Mouse (Mus musculus) embryonic facial prominence, embryonic 12.5 days (tissue): ENCODE results near the gene Tmem140. TPM values are rescaled to one million over a fixed set of nuclear protein-coding genes. Genes with fewer than 3 reads are reported as not detected.

Experiments used
- ATAC-seq: fragments of 200-750 bp; cut with Nextera tagmentation; 2 replicates; pipeline ENCODE4 v1.8.0; 2017; ENCODE audit not compliant: insufficient number of reproducible peaks, insufficient read depth, low FRiP score, low TSS enrichment
- H3K27ac ChIP-seq: fragments of 300-500 bp; sonication (generic); 2 replicates; pipeline ENCODE4 v1.5.1; 2016; ENCODE audit warnings: mild to moderate bottlenecking
- H3K27me3 ChIP-seq: fragments of 300-500 bp; sonication (generic); 2 replicates; pipeline ENCODE4 v1.6.1; 2016; ENCODE audit warnings: mild to moderate bottlenecking, moderate library complexity
- H3K36me3 ChIP-seq: fragments of 300-500 bp; sonication (generic); 2 replicates; pipeline ENCODE4 v1.6.1; 2016; ENCODE audit warnings: mild to moderate bottlenecking
- H3K4me1 ChIP-seq: fragments of 300-500 bp; sonication (generic); 2 replicates; pipeline ENCODE4 v1.6.1; 2016
- H3K4me2 ChIP-seq: fragments of 300-500 bp; sonication (generic); replicated peaks from 2 replicates; pipeline ENCODE4 v1.6.1; 2016; ENCODE audit warnings: mild to moderate bottlenecking, moderate library complexity
- H3K4me3 ChIP-seq: fragments of 300-500 bp; sonication (generic); 2 replicates; pipeline ENCODE4 v1.5.1; 2016; ENCODE audit warnings: mild to moderate bottlenecking
- H3K9ac ChIP-seq: fragments of 300-500 bp; sonication (generic); 2 replicates; pipeline ENCODE4 v1.6.1; 2016; ENCODE audit warnings: mild to moderate bottlenecking, moderate library complexity
- H3K9me3 ChIP-seq: fragments of 300-500 bp; sonication (generic); 2 replicates; pipeline ENCODE4 v1.6.1; 2016; ENCODE audit warnings: mild to moderate bottlenecking, moderate library complexity
- WGBS: fragments of 180-500 bp; shearing (Covaris S2); methylation state at CpG from one replicate; pipeline ENCODE4 v1.1.7; 2016; 5-methylcytosine and 5-hydroxymethylcytosine counted together
- polyA plus RNA-seq: library from polyadenylated mRNA; unstranded; fragments of >200 nt; fragmentation: Nextera tagmentation; extraction: Ambion mirVana; gene quantifications from 2 replicates; pipeline ENCODE4 v1.2.1, GENCODE M21; 2016

Tmem140 gene
- polyA plus RNA-seq, 1 experiment from 2014 or later = 2.6 TPM

GRCm38 (mm10) chr6:34914462-34914861 is 51.5 kb downstream of the Tmem140 start:
- no peak for ATAC-seq
- Histone ChIP-seq H3K27ac (no peak overlapping the region), H3K36me3 (no peaks in the 10 kb centered on the region), H3K4me3 (no peak overlapping the region), H3K27me3 (no peaks in the 10 kb centered on the region), H3K4me1 (peaks cover 6% of the 10 kb centered on the region), H3K9me3 (no peaks in the 10 kb centered on the region), H3K4me2 (no peak overlapping the region), H3K9ac (no peak overlapping the region)
- 82% methylated on average over 3 of the region's 3 CpGs for WGBS

- H3K4me2 ChIP-seq = no peak overlapping the region
- no peak overlapping the region for H3K9ac ChIP-seq
- no peak overlapping the region for H3K27ac ChIP-seq
- no peaks in the 10 kb centered on the region for H3K9me3 ChIP-seq
- WGBS = 56% methylated on average over 7 of the region's 7 CpGs
- H3K4me1 ChIP-seq = peaks cover 3% of the 10 kb centered on the region
- ATAC-seq = no peak
- H3K4me3 ChIP-seq = no peak overlapping the region
- H3K27me3 ChIP-seq = no peaks in the 10 kb centered on the region
- no peaks in the 10 kb centered on the region for H3K36me3 ChIP-seq
These were observed 56.2 kb downstream of the Tmem140 start for GRCm38 (mm10) chr6:34919146-34919545.

GRCm38 (mm10) chr6:34919956-34920355 is 57.0 kb downstream of the Tmem140 start, which contains the start of gene Stra8:
Gene Stra8 (plus strand): TSS chr6:34920163.
- H3K27ac ChIP-seq = no peak within 1 kb of the TSS
- H3K9ac ChIP-seq = no peak within 1 kb of the TSS
- no peak within 1 kb of the TSS for H3K4me3 ChIP-seq
- H3K27me3 ChIP-seq = no peaks in the 10 kb centered on the region
- ATAC-seq = no peak
- no peak within 1 kb of the TSS for H3K4me2 ChIP-seq
- no peaks in the 10 kb centered on the region for H3K36me3 ChIP-seq
- H3K4me1 ChIP-seq = peaks cover 3% of the 10 kb centered on the region
- no peaks in the 10 kb centered on the region for H3K9me3 ChIP-seq
- 40% methylated on average over 10 of the region's 10 CpGs for WGBS

GRCm38 (mm10) chr6:34920631-34921030 is 57.7 kb downstream of the Tmem140 start:
- ATAC-seq = no peak
- Histone ChIP-seq H3K4me1 (peaks cover 3% of the 10 kb centered on the region), H3K4me2 (no peak overlapping the region), H3K27me3 (no peaks in the 10 kb centered on the region), H3K9ac (no peak overlapping the region), H3K4me3 (no peak overlapping the region), H3K9me3 (no peaks in the 10 kb centered on the region), H3K27ac (no peak overlapping the region), H3K36me3 (no peaks in the 10 kb centered on the region)
- 91% methylated on average over 12 of the region's 12 CpGs for WGBS

- Histone ChIP-seq H3K9me3 (no peaks in the 10 kb centered on the region), H3K4me3 (no peak overlapping the region), H3K4me2 (no peak overlapping the region), H3K4me1 (peaks cover 3% of the 10 kb centered on the region), H3K9ac (no peak overlapping the region), H3K27me3 (no peaks in the 10 kb centered on the region), H3K36me3 (no peaks in the 10 kb centered on the region), H3K27ac (no peak overlapping the region)
- no peak for ATAC-seq
- WGBS = 50% methylated on average over 14 of the region's 14 CpGs
These were observed 59.0 kb downstream of the Tmem140 start for GRCm38 (mm10) chr6:34921941-34922340.

Other genes with a start within 250 kb of the Tmem140 start
- 9.4 and 9.8 TPM in 2 replicates for gene Agbl3, start 82.7 kb upstream of the Tmem140 start, polyA plus RNA-seq
- gene Cyren, start 14.9 kb downstream of the Tmem140 start, polyA plus RNA-seq = 17.1 and 19.0 TPM in 2 replicates
- gene Wdr91, start 47.7 kb downstream of the Tmem140 start, polyA plus RNA-seq = 11.7 and 12.7 TPM in 2 replicates
- not detected in 2 replicates for gene Stra8, start 57.0 kb downstream of the Tmem140 start, polyA plus RNA-seq
- gene Slc23a4, start 125.3 kb downstream of the Tmem140 start, polyA plus RNA-seq = 0.41 and 0.91 TPM in 2 replicates